Mouse (Mus musculus) spleen, adult 18-20 months (tissue): ENCODE data around the gene Tma7.

Source experiments
- DNase-seq, 2 experiments: peaks; one replicate each; pipeline ENCODE4 v3.0.0; 2022; ENCODE audit warnings: mixed read lengths in 2 of 2

Gene Tma7

GRCm38 (mm10) chr9:109101933-109102445, 19.6 kb upstream of the Tma7 start:
- DNase-seq, result no peak

GRCm38 (mm10) chr9:109100307-109100928, 18.0 kb upstream of the Tma7 start:
- no peak for DNase-seq

GRCm38 (mm10) chr9:109098969-109099368, 16.6 kb upstream of the Tma7 start:
- DNase-seq, result no peak

DNA sequence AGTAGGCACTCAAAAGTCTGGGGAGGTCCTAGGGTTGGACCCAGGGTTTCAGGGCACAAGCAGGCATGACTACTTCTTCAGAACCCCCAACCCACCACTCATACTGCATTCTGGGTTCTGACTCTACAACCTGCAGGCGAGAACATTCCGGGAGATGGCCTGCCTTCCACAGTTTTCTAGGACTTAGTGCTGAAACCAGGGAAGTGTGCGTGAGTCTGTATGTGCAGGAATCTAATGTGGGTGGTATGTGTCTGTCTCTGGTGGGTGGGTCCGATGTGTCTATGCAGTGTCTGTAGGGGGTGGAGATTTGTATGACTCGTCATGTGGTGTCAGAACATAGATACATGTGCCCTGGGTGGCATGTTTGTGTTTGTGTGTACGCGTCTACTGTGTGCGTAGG, 16.0 kb upstream of the Tma7 start:
- no peak for DNase-seq

- DNase-seq, result no peak
Measured at GRCm38 (mm10) chr9:109097831-109098230, 15.4 kb upstream of the Tma7 start.

DNA sequence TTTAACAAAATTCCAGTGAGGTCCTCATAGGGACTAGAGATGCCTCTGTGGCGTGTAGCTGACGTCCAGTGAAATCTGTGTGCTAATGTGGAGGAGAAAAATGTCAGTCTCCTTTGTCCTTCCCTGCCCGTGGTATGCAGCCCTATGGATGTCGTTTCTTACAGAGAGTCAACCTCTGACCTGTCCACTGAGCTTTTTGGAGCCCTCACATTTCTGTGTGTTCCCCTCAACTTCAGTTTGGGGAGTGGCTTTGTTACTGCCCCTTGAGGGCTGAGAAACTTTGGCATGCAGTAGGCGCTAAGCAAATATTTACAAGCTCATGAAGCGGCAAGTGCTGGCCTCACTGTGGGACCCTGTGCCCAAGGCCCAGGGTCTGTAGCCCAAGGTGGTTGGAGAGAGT, 14.9 kb upstream of the Tma7 start:
- no peak for DNase-seq

DNA sequence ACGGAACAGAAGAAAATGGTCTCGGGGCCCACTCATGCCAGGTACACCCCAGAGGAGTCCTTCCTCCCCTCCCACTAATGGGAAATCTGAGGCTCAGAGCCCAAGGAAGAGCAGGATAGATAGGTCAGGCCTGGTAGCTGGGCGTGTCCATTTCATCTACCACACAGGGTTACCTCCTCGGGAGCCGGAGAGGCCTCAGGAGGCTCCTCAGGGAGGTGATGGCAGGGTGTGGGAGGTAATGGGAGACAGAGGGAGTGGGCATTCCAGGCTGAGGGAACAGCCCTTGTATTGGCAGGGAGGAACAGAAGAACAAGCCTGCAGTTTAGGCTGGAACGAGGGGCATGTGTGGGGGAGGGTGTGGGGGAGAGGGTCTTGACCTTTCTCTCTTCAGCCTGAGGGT, 14.5 kb upstream of the Tma7 start:
- DNase-seq, result no peak

GRCm38 (mm10) chr9:109096251-109096661, 13.9 kb upstream of the Tma7 start:
- DNase-seq, result no peak

DNA sequence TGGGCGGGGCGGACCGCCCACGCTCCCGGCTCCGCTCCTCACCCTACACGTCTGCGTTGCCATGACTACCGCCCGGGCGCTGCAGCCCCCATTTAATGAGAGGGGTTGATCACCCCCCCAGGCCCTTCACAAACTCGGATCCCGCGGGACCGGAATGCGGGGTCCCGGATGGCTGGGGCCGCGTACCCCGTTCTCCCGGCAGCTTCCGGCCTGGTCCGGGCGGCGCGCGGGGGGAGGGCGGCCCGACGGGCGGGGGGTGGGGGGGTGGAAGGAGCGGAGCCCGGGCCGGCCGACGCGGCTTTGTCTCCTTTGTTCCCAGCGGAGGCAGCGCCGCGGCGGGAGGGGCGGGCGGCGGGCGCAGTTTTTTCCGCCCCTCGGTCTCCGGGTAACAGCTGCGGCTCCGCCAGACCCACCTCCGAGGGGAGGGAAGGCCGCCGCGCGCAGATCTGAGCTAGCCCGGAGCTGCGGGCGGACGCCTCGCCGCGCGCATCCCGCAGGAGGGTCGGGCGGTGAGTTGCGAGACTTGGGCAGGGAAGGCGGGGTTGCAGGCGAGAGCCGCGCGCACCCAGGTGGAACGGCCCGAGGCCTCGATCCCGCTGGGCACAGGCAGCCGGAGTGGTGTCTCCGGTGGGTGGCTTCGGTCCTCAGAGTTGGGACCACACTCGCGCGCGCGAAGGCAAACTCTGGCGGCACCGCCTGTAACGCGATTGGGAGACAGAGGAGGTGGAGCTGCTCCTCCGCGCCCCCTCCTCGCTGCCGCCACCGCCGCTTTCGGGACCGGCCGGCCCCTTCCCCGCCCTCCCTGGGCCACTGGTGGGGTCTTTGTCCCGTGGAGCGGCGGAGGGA, 13.0 kb upstream of the Tma7 start, which contains the start of gene Plxnb1:
Gene Plxnb1, plus strand, starts transcription at position 253 of the 846 bp plus-strand sequence.
- peak; percentile 41 to 53 for DNase-seq

DNA sequence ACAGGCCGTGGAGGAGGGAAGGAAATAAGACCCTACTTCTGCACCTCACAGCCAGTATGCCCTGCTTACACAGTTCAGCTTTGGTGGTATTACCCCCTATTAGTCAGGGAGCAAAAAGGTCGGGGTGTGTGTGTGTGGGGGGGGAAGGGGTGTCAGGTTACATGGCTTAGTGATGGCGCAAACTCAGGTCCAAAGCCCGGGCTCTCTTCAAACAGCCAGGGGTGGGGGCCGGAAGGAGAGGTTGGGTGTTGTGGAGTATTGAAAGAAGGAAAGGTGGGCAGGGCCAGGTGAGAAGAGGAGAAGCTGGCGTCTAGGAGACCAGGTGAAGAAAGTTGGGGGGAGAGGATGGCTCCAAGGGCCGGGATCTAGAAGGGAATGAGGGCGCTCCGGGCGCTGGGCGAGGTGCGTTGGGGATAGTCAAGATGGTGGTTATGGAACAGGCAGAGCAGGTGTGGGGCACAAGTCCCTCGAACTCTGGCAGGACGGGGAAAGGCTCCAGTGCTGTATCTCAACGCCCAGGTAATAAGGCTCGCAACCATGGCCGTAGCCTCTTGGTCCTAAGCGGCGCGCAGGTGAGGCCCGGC, 12.3 kb upstream of the Tma7 start:
- DNase-seq, result no peak

DNA sequence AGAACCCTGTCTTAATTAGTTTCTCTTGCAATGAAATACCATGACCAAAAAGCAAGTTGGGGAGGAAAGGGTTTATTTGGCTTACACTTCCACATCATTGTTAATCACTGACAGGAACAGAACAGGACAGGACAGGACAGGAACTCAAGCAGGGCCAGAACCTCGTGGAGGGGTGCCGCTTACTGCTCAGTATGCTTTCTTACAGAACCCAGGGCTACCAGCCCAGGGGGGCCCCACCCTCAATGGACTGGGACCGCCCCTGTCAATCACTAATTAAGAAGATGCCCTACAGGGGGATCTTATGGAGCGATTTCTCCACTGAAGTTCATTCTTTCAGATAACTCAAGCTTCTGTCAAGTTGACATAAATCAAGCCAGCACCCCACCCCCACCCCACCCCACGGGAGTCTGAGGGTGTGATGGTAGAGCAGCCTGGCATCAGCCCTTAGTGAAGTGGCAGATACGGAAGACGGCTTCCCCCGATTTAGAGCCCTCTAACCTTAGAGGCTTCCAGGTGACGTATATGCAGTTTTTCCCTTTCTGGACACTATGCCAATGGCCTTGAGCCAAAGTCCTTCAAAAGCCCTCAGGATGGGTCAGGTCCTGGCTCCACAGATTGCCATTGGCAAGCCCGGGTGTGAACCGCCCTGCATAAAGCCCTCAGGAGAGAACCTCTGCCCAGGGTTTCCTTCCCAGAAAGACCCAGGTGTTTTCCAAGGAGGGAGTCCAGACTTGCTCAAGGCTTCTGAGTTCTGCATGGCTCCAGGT, 11.6 kb upstream of the Tma7 start:
- DNase-seq, result no peak

DNA sequence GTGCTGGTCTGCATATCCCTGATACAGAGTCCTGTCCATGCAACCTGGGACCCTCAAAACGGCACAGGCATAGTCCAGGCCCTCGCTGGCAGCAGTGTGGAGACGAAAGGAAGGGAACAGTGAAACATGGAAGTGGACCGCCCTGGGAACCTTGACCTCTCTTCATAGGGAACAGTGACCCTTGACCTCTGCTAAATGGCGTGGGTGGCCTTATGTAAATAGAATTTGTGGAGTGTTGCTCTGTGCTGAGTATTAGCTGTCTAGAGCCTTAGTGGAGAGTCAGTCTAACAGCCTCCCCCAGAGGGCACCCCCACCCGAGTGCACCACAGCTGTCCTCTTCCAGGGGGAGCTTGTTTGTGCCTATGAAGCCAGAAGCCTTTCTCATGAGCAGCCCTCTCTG, 10.4 kb upstream of the Tma7 start:
- no peak for DNase-seq

GRCm38 (mm10) chr9:109091802-109092201, 9.4 kb upstream of the Tma7 start:
- DNase-seq, result no peak

- no peak for DNase-seq
Measured at GRCm38 (mm10) chr9:109090446-109090845, 8.1 kb upstream of the Tma7 start.

DNA sequence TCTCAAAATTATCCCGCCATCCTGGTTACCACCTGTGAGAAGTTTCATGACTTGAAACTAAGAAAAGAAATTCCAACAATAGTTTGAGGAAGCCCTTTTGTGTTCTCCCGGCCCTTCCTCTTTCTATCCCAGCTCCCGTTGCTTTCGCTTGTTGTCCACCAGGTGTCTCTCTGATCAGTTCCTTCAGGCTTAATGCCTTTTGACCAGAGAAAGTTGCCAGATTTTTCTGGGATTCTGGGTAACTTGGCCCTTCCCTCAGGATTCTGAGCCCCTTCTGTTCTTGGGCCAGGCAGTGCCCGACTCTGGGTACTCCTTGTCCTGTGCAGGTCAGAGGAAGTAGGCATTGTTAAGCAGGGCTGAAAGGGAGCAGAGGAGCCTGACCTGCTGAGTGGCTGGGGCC, 5.6 kb upstream of the Tma7 start:
- no peak for DNase-seq

DNA sequence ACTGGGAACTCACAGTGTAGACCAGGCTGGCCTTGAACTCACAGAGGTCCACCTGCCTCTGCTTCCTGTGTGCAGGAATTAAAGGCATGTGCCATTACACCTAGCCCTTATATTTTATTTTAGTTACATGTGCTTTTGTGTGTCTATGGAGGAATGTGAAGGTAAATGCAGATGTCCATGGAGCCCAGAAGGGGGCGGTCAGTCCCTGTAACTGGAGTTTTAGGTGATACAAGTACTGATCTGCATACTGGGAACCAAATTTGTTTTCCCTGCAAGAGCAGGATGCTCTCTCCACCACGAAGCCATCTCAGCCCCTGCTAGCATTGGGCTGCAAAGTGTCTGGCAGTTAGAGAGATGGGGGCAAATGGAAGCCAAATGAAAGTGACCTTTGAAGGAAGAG, 2.5 kb upstream of the Tma7 start:
- DNase-seq, result no peak

DNA sequence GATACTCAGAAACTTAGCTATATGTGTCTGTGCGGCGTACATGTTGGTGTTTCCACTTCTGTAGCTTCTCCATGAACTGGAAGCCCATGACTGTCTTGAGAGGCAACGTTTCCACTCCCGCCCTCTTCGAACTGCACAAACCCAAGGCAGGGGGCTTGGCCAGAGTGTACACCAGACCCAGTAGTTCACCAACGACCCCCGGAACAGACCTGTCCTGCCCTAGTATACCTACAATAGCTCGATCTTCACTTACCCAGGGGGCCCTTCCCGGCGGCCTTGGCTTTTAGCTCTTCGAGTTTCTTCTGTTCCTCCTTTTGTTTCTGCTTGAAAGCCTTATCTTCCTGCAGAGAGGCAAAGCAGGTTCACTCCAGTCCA, 651 bp downstream of the Tma7 start:
- DNase-seq, result no peak

DNA sequence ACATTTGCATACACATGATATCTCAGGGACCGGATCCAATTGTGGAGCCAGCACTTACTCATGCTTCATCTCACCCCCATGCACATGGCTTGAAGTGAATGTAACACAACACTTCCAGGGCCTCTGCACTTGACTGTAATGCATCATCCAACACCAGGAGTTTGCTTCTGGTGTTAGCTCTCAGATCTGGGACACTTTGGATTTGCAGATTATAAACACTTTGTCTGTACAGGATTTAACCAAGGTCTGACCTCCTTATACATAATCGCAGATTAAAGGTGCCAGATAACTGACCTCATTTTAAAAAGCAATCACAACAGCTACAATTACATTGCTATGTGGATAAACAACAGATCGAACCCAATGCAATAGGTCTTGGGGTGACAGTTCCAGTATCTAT, 1.9 kb downstream of the Tma7 start:
- DNase-seq, result no peak

DNA sequence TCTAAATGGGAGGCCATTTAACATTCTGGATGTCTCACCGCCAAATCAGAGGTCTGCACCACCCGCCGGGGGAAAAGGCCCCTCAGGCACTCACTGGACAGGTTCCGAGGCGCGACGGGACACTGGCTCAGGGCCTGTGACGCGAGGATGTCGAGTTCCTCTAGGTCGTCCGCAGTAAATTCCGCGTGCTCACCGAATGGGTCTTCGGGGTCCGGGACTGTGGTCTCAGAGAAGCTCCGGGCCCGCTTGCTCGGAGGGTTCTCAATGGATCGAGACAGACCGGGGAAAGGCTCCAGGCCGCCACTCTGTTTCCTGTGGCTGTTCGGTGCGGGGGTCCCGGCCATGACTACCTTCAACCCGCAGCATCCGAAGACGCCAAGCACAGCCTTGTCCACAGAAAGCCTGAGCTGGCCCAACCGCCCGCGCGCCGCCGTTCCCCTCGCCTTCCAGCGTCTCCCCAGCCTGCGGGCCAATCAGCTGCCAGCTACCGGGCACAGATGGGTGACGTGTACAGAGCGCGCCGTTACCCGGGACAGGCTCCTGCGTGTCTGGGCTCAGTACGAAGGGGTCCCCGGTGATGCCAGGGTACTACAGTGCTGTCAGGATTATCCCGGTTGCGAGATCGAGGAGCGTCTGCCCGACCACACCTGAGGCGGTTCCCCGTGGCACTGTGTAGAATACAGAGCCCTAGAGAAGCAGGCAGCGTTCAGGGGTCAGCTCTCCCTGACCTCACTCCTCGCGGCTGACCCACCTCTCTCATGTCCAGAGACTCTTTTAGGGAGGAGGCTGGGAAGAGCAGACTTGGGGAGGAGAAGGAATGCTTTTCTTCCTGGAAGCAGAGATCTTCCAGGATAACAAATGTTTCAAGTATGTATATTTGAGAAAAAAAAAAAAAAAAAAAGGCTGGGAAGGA, 8.5 kb downstream of the Tma7 start, which contains the start of gene Atrip:
Gene Atrip, minus strand, starts transcription at position 464 of the 913 bp plus-strand sequence.
- peak; percentile 78 to 86 for DNase-seq

- no peak for DNase-seq
Measured at GRCm38 (mm10) chr9:109068095-109068735, 14.2 kb downstream of the Tma7 start.

DNA sequence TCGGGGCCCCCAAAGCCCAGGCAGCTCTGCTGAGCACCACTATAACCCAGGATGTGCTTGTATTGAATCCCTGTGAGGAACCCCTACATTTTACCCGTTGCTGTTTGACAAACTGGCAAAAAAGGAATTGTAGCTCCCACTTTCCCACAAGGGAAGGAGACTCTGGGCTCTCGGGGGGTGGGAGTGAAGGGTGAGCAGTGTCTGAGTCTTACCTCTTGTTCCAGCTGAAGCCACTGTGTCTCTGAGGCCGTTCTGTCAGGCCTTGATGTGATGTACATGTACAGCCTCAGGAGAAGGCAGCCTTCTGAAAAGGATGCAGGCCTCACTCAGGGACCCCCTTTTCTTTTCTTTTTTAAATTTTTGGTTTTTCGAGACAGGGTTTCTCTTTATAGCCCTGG, 21.5 kb downstream of the Tma7 start:
- no peak for DNase-seq
